In genomic region chr2:11524736-11525135, GRCm38 (mm10) we compare ENCODE assay signal across 12 mouse cellular contexts.
"Had no signal": no experiment of that assay in that cellular context is flagged by ENCODE, and none has a peak within 500 bp of the region (broad histone marks: within the 10 kb centered on the region; RNA-seq: fewer than 3 reads in every experiment).

No protein-coding gene starts in this region.

- H3K27me3 ChIP-seq: intestine, embryonic 15.5 days; limb, embryonic 15.5 days; liver, embryonic 13.5 days; midbrain, embryonic 12.5 days; neural tube, embryonic 13.5 days had no signal

- H3K9me3 ChIP-seq: intestine, embryonic 15.5 days; limb, embryonic 15.5 days; liver, embryonic 13.5 days; midbrain, embryonic 12.5 days; neural tube, embryonic 13.5 days had no signal

- H3K4me1 ChIP-seq: intestine, embryonic 15.5 days; limb, embryonic 15.5 days; midbrain, embryonic 12.5 days; neural tube, embryonic 13.5 days had no signal

- H3K4me3 ChIP-seq: intestine, embryonic 15.5 days; limb, embryonic 15.5 days; liver, embryonic 13.5 days; midbrain, embryonic 12.5 days; neural tube, embryonic 13.5 days had no signal

- ATAC-seq: intestine, embryonic 15.5 days; midbrain, embryonic 16.5 days had no signal

- H3K4me2 ChIP-seq: intestine, embryonic 15.5 days; limb, embryonic 15.5 days; liver, embryonic 13.5 days; lung, embryonic 14.5 days; midbrain, embryonic 12.5 days; neural tube, embryonic 13.5 days had no signal

- H3K36me3 ChIP-seq: intestine, embryonic 15.5 days; limb, embryonic 15.5 days; liver, embryonic 13.5 days; midbrain, embryonic 12.5 days; neural tube, embryonic 13.5 days had no signal

- H3K27ac ChIP-seq: intestine, embryonic 15.5 days; limb, embryonic 15.5 days; liver, embryonic 13.5 days; midbrain, embryonic 12.5 days; neural tube, embryonic 13.5 days; stomach, postnatal 0 days had no signal

- H3K9ac ChIP-seq: intestine, embryonic 15.5 days; limb, embryonic 15.5 days; liver, embryonic 13.5 days; lung, embryonic 14.5 days; midbrain, embryonic 12.5 days; neural tube, embryonic 13.5 days had no signal

- DNase-seq: kidney, adult 18-20 months; kidney, postnatal 14 days; layer of hippocampus, postnatal 36 days; liver, embryonic 13.5 days; lung, embryonic 14.5 days; right cerebral cortex, postnatal 25 days had no signal
